34 mouse cellular contexts compared by ENCODE assay signal in genomic region chr2:59685606-59685950, GRCm38 (mm10).
DNase-seq lines count a peak whose midpoint lies in the region; ATAC-seq and TF ChIP-seq lines count a peak whose summit lies in the region.
"Had no signal": no experiment of that assay in that cellular context is flagged by ENCODE, and none has a peak within 500 bp of the region (broad histone marks: within the 10 kb centered on the region; RNA-seq: fewer than 3 reads in every experiment).

No protein-coding gene starts in this region.

- H3ac ChIP-seq in C2C12 (ENCODE audit: control insufficient read depth, insufficient read length, low read depth): peak overlapping the region; percentile 26

- ATAC-seq in forebrain, embryonic 14.5 days: 0 out of 2 replicates have a peak, but pooled peaks have one; percentile 15
- no peak for ATAC-seq in forebrain, embryonic 11.5 days (replicated peaks; ENCODE audit: low FRiP score)
- no peak for ATAC-seq in limb, embryonic 12.5 days (ENCODE audit: insufficient number of reproducible peaks, insufficient read depth, low FRiP score, low TSS enrichment, low read depth)
- no peak for ATAC-seq in forebrain, embryonic 16.5 days
- ATAC-seq: activated CD4-positive, CD25-positive, alpha-beta regulatory T cell, adult 4 months; forebrain, embryonic 13.5 days had no signal

- WGBS in forebrain, embryonic 14.5 days: 95% methylated on average over 4 of the region's 4 CpGs
- WGBS in forebrain, embryonic 11.5 days: 92% methylated on average over 4 of the region's 4 CpGs
- 94% methylated on average over 4 of the region's 4 CpGs for WGBS in embryonic facial prominence, embryonic 10.5 days
- 90% methylated on average over 4 of the region's 4 CpGs for WGBS in limb, embryonic 12.5 days
- WGBS in heart, adult 2 months: 97% methylated on average over 4 of the region's 4 CpGs
- 97% methylated on average over 4 of the region's 4 CpGs for WGBS in forebrain, embryonic 16.5 days

- peaks cover 100% of the 10 kb centered on the region for H3K79me2 ChIP-seq in C2C12 (ENCODE audit: control insufficient read depth, insufficient read depth)
- peaks cover 3% of the 10 kb centered on the region; the same call in 1 of the 2 replicates for H3K79me2 ChIP-seq in heart, adult 2 months (replicated peaks; ENCODE audit: control insufficient read depth, insufficient read depth, low read length)

- no peak for TF ChIP-seq CTCF in C2C12 (IDR thresholded peaks at IDR 0.05; ENCODE audit: control insufficient read depth, insufficient read depth, insufficient read length)
- TF ChIP-seq CTCF in heart, adult 2 months (IDR thresholded peaks at IDR 0.05): no peak

- H3K9ac ChIP-seq in forebrain, embryonic 14.5 days (ENCODE audit: low read length): no peak overlapping the region
- no peak overlapping the region for H3K9ac ChIP-seq in forebrain, embryonic 11.5 days (ENCODE audit: low read length)
- no peak overlapping the region for H3K9ac ChIP-seq in limb, embryonic 12.5 days (replicated peaks)
- H3K9ac ChIP-seq in heart, adult 2 months (ENCODE audit: low read depth, low read length): no peak overlapping the region
- no peak overlapping the region for H3K9ac ChIP-seq in forebrain, embryonic 16.5 days (replicated peaks; ENCODE audit: low read depth, low read length)
- H3K9ac ChIP-seq: embryonic facial prominence, embryonic 13.5 days; forebrain, embryonic 13.5 days; heart, embryonic 13.5 days; hindbrain, embryonic 15.5 days; lung, embryonic 15.5 days; midbrain, embryonic 12.5 days had no signal

- H3K27me3 ChIP-seq in forebrain, embryonic 14.5 days (replicated peaks; ENCODE audit: control insufficient read depth, insufficient read depth, low read length): no peaks in the 10 kb centered on the region
- H3K27me3 ChIP-seq in forebrain, embryonic 11.5 days (ENCODE audit: control insufficient read depth, insufficient read depth, low read length): no peaks in the 10 kb centered on the region
- no peaks in the 10 kb centered on the region for H3K27me3 ChIP-seq in C2C12 (ENCODE audit: control insufficient read depth, insufficient read depth, insufficient read length)
- no peaks in the 10 kb centered on the region for H3K27me3 ChIP-seq in embryonic facial prominence, embryonic 10.5 days (replicated peaks; ENCODE audit: low read depth, poor library complexity, severe bottlenecking)
- no peaks in the 10 kb centered on the region for H3K27me3 ChIP-seq in limb, embryonic 12.5 days
- no peaks in the 10 kb centered on the region for H3K27me3 ChIP-seq in heart, adult 2 months (ENCODE audit: control insufficient read depth, insufficient read depth, low read length)
- no peaks in the 10 kb centered on the region for H3K27me3 ChIP-seq in forebrain, embryonic 16.5 days (replicated peaks; ENCODE audit: control insufficient read depth, insufficient read depth, low read length)
- H3K27me3 ChIP-seq: embryonic facial prominence, embryonic 13.5 days; forebrain, embryonic 13.5 days; heart, embryonic 13.5 days; hindbrain, embryonic 15.5 days; lung, embryonic 15.5 days; midbrain, embryonic 12.5 days had no signal

- no peaks in the 10 kb centered on the region for H3K36me3 ChIP-seq in forebrain, embryonic 14.5 days (ENCODE audit: control insufficient read depth, insufficient read depth, low read length)
- no peaks in the 10 kb centered on the region for H3K36me3 ChIP-seq in forebrain, embryonic 11.5 days (ENCODE audit: control insufficient read depth, insufficient read depth, low read length)
- H3K36me3 ChIP-seq in C2C12 (ENCODE audit: control insufficient read depth, insufficient read depth): no peaks in the 10 kb centered on the region
- H3K36me3 ChIP-seq in embryonic facial prominence, embryonic 10.5 days (replicated peaks): 0 out of 2 replicates have a peak, but pooled peaks cover 2% of the 10 kb centered on the region
- no peaks in the 10 kb centered on the region for H3K36me3 ChIP-seq in limb, embryonic 12.5 days
- H3K36me3 ChIP-seq in heart, adult 2 months (ENCODE audit: control insufficient read depth, insufficient read depth, low read length): no peaks in the 10 kb centered on the region
- no peaks in the 10 kb centered on the region for H3K36me3 ChIP-seq in forebrain, embryonic 16.5 days (ENCODE audit: control insufficient read depth, insufficient read depth)
- H3K36me3 ChIP-seq: embryonic facial prominence, embryonic 13.5 days; heart, embryonic 13.5 days; hindbrain, embryonic 15.5 days; lung, embryonic 15.5 days; midbrain, embryonic 12.5 days had no signal

- TF ChIP-seq EP300 in heart, adult 2 months (IDR thresholded peaks at IDR 0.05; ENCODE audit: insufficient read depth, low read depth, low read length): no peak

- no peak for TF ChIP-seq POLR2A in heart, adult 2 months (IDR thresholded peaks at IDR 0.05; ENCODE audit: insufficient read depth, low read depth, low read length)

- H3K4me3 ChIP-seq in forebrain, embryonic 14.5 days (ENCODE audit: low read depth, low read length): no peak overlapping the region
- no peak overlapping the region for H3K4me3 ChIP-seq in forebrain, embryonic 11.5 days (ENCODE audit: low read depth, low read length)
- H3K4me3 ChIP-seq in C2C12 (ENCODE audit: insufficient read depth, poor library complexity, severe bottlenecking): no peak overlapping the region
- no peak overlapping the region for H3K4me3 ChIP-seq in embryonic facial prominence, embryonic 10.5 days
- H3K4me3 ChIP-seq in limb, embryonic 12.5 days (replicated peaks): no peak overlapping the region
- H3K4me3 ChIP-seq in heart, adult 2 months: no peak overlapping the region
- H3K4me3 ChIP-seq in forebrain, embryonic 16.5 days (replicated peaks; ENCODE audit: low read length): no peak overlapping the region
- H3K4me3 ChIP-seq: embryonic facial prominence, embryonic 13.5 days; erythroblast, embryonic 14.5 days; forebrain, embryonic 13.5 days; gastrocnemius, adult 2 months; heart, embryonic 13.5 days; hindbrain, embryonic 15.5 days; lung, embryonic 15.5 days; midbrain, embryonic 12.5 days had no signal

- intact Hi-C loops in heart, adult 2 months (cut with DNase I): no loop called here

- no peak for DNase-seq in forebrain, embryonic 14.5 days (ENCODE audit: low spot score)
- no peak for DNase-seq in forebrain, embryonic 11.5 days (ENCODE audit: low spot score)
- no peak for DNase-seq in embryonic facial prominence, embryonic 10.5 days (ENCODE audit: low spot score)
- DNase-seq in heart, adult 2 months: no peak
- no peak for DNase-seq in lung, postnatal 14 days
- DNase-seq: adrenal gland, adult 2 months; adrenal gland, postnatal 36 days; cerebellum, adult 2 months; cerebellum, postnatal 25 days; gastrocnemius, postnatal 36 days; heart, adult 18-20 months; heart, postnatal 10 days; kidney, adult 11 months; kidney, postnatal 25 days; layer of hippocampus, adult 9-11 months; lung, postnatal 36 days; retina, postnatal 1 day; right cerebral cortex, postnatal 25 days; spleen, adult 18-20 months; thymus, adult 18-20 months; thymus, postnatal 25 days had no signal

- H3K9me3 ChIP-seq in forebrain, embryonic 14.5 days (replicated peaks; ENCODE audit: control insufficient read depth, low read length): no peaks in the 10 kb centered on the region
- no peaks in the 10 kb centered on the region for H3K9me3 ChIP-seq in forebrain, embryonic 11.5 days (ENCODE audit: control insufficient read depth, low read length)
- no peaks in the 10 kb centered on the region for H3K9me3 ChIP-seq in embryonic facial prominence, embryonic 10.5 days
- H3K9me3 ChIP-seq in limb, embryonic 12.5 days: no peaks in the 10 kb centered on the region
- no peaks in the 10 kb centered on the region for H3K9me3 ChIP-seq in forebrain, embryonic 16.5 days (ENCODE audit: control insufficient read depth, low read length)
- H3K9me3 ChIP-seq: embryonic facial prominence, embryonic 13.5 days; forebrain, embryonic 13.5 days; heart, embryonic 13.5 days; hindbrain, embryonic 15.5 days; lung, embryonic 15.5 days; midbrain, embryonic 12.5 days had no signal

- no peak overlapping the region for H3K4me2 ChIP-seq in forebrain, embryonic 14.5 days (ENCODE audit: low read length)
- H3K4me2 ChIP-seq in forebrain, embryonic 11.5 days (ENCODE audit: low read depth, low read length, severe bottlenecking): no peak overlapping the region
- H3K4me2 ChIP-seq in limb, embryonic 12.5 days: no peak overlapping the region
- no peak overlapping the region for H3K4me2 ChIP-seq in forebrain, embryonic 16.5 days (ENCODE audit: low read length)
- H3K4me2 ChIP-seq: embryonic facial prominence, embryonic 13.5 days; forebrain, embryonic 13.5 days; heart, embryonic 13.5 days; hindbrain, embryonic 15.5 days; liver, embryonic 11.5 days; lung, embryonic 15.5 days; midbrain, embryonic 12.5 days had no signal

- no peak overlapping the region for H3K27ac ChIP-seq in forebrain, embryonic 14.5 days (ENCODE audit: low read depth, low read length)
- H3K27ac ChIP-seq in forebrain, embryonic 11.5 days (ENCODE audit: low read depth, low read length): no peak overlapping the region
- H3K27ac ChIP-seq in embryonic facial prominence, embryonic 10.5 days (replicated peaks): peak overlapping the region; percentile 54; the same call in 1 of the 2 replicates
- H3K27ac ChIP-seq in limb, embryonic 12.5 days: peak overlapping the region; percentile 56; the same call in 1 of the 2 replicates
- no peak overlapping the region for H3K27ac ChIP-seq in heart, adult 2 months
- H3K27ac ChIP-seq in forebrain, embryonic 16.5 days (ENCODE audit: low read length): no peak overlapping the region
- H3K27ac ChIP-seq: embryonic facial prominence, embryonic 13.5 days; forebrain, embryonic 13.5 days; gastrocnemius, adult 2 months; heart, embryonic 13.5 days; hindbrain, embryonic 15.5 days; lung, embryonic 15.5 days; midbrain, embryonic 12.5 days had no signal

- H3K4me1 ChIP-seq in forebrain, embryonic 14.5 days (ENCODE audit: control insufficient read depth, insufficient read depth, low read length): peaks cover 8% of the 10 kb centered on the region; the same call in 1 of the 2 replicates
- peaks cover 5% of the 10 kb centered on the region; the same call in 1 of the 2 replicates for H3K4me1 ChIP-seq in forebrain, embryonic 11.5 days (replicated peaks; ENCODE audit: control insufficient read depth, insufficient read depth, low read length)
- peaks cover 66% of the 10 kb centered on the region for H3K4me1 ChIP-seq in embryonic facial prominence, embryonic 10.5 days
- peaks cover 89% of the 10 kb centered on the region for H3K4me1 ChIP-seq in limb, embryonic 12.5 days (replicated peaks)
- peaks cover 3% of the 10 kb centered on the region for H3K4me1 ChIP-seq in heart, adult 2 months (ENCODE audit: control insufficient read depth, insufficient read depth, low read length)
- no peaks in the 10 kb centered on the region for H3K4me1 ChIP-seq in forebrain, embryonic 16.5 days (replicated peaks; ENCODE audit: control insufficient read depth, insufficient read depth, low read length)
- H3K4me1 ChIP-seq: hindbrain, embryonic 15.5 days had no signal

- H3K79me3 ChIP-seq in C2C12 (ENCODE audit: low read depth): peaks cover 84% of the 10 kb centered on the region

TF ChIP-seq in C2C12, 6 proteins besides CTCF, POLR2A, EP300 and RAD21:
- TF ChIP-seq MYOD1 (IDR thresholded peaks at IDR 0.05; ENCODE audit: control insufficient read depth, insufficient read length, low read depth): no peak
- TF ChIP-seq FOSL1 (IDR thresholded peaks at IDR 0.05; ENCODE audit: insufficient read depth, low read length, poor library complexity, severe bottlenecking): no peak

Comparison
In these comparisons a context has a peak if more than half of its experiments do, and no peak if none do; other contexts are left out.
1. H3K27ac ChIP-seq: peak in embryonic facial prominence, embryonic 10.5 days (single experiment) and limb, embryonic 12.5 days (single experiment); none in forebrain, embryonic 14.5 days (single experiment), forebrain, embryonic 11.5 days (single experiment), heart, adult 2 months (single experiment) and forebrain, embryonic 16.5 days (single experiment).